Mouse (Mus musculus): ENCODE data around the gene Cmpk2. TPM values are rescaled to one million over a fixed set of nuclear protein-coding genes. Genes with fewer than 3 reads are reported as not detected.
A peak's percentile ranks its signal among the peaks of the same experiment; 100 is the strongest.

The Cmpk2 gene
- polyA plus RNA-seq, 2 experiments, result 4.5 to 10.2 TPM

- H3K27me3 ChIP-seq (ENCODE audit: control insufficient read depth, insufficient read depth, low read length), result no peaks in the 10 kb centered on the region
- no peak overlapping the region for H3K4me2 ChIP-seq (ENCODE audit: low read depth)
- H3K9me3 ChIP-seq (ENCODE audit: control insufficient read depth, low read length), result no peaks in the 10 kb centered on the region
- no peak overlapping the region for H3K4me3 ChIP-seq (ENCODE audit: insufficient read depth in 1 of 2, low read depth in 2 of 2, low read length in 2 of 2)
- no peak for TF ChIP-seq CTCF (IDR thresholded peaks at IDR 0.05; ENCODE audit: low read depth)
- TF ChIP-seq EP300 (IDR thresholded peaks at IDR 0.05; ENCODE audit: low read depth), result no peak
- no peak overlapping the region for H3K27ac ChIP-seq
- no peak overlapping the region for H3K9ac ChIP-seq (replicated peaks)
- no peak for ATAC-seq (ENCODE audit: insufficient read depth)
- DNase-seq (ENCODE audit: low read depth in 3 of 3, low spot score in 3 of 3), result peak in 1 of 3 experiments; percentile 47
- H3K4me1 ChIP-seq (replicated peaks; ENCODE audit: control insufficient read depth in 2 of 2, insufficient read depth in 2 of 2, low read length in 1 of 2), result peaks cover 4 to 8% of the 10 kb centered on the region in 2 experiments; a peak in 3 of 4 replicates
- WGBS (ENCODE audit: insufficient replicate concordance), result 4% methylated on average over 1 of the region's 1 CpGs
- no peaks in the 10 kb centered on the region for H3K36me3 ChIP-seq (replicated peaks; ENCODE audit: control insufficient read depth, insufficient read depth, low read depth)
These were observed 17.9 kb upstream of the Cmpk2 start for GRCm38 (mm10) chr12:26451150-26451549.

- Histone ChIP-seq H3K27me3 (ENCODE audit: control insufficient read depth, insufficient read depth, low read length) (no peaks in the 10 kb centered on the region), H3K9ac (replicated peaks) (no peak overlapping the region), H3K27ac (no peak overlapping the region), H3K9me3 (ENCODE audit: control insufficient read depth, low read length) (no peaks in the 10 kb centered on the region), H3K4me3 (ENCODE audit: insufficient read depth in 1 of 2, low read depth in 2 of 2, low read length in 2 of 2) (no peak overlapping the region), H3K4me1 (replicated peaks; ENCODE audit: control insufficient read depth in 2 of 2, insufficient read depth in 2 of 2, low read length in 1 of 2) (peaks cover 4 to 8% of the 10 kb centered on the region in 2 experiments; a peak in 3 of 4 replicates), H3K36me3 (replicated peaks; ENCODE audit: control insufficient read depth, insufficient read depth, low read depth) (no peaks in the 10 kb centered on the region), H3K4me2 (ENCODE audit: low read depth) (no peak overlapping the region)
- ATAC-seq (ENCODE audit: insufficient read depth) (no peak), DNase-seq (ENCODE audit: low read depth in 3 of 3, low spot score in 3 of 3) (no peak)
- no peak for TF ChIP-seq EP300 (IDR thresholded peaks at IDR 0.05; ENCODE audit: low read depth)
- TF ChIP-seq CTCF (IDR thresholded peaks at IDR 0.05; ENCODE audit: low read depth), result no peak
- WGBS (ENCODE audit: insufficient replicate concordance), result 12% methylated on average over 4 of the region's 4 CpGs
These were observed 16.1 kb upstream of the Cmpk2 start for GRCm38 (mm10) chr12:26452951-26453350.

GRCm38 (mm10) chr12:26454682-26455081, 14.3 kb upstream of the Cmpk2 start:
- Histone ChIP-seq H3K4me2 (ENCODE audit: low read depth) (no peak overlapping the region), H3K9me3 (ENCODE audit: control insufficient read depth, low read length) (no peaks in the 10 kb centered on the region), H3K27me3 (ENCODE audit: control insufficient read depth, insufficient read depth, low read length) (no peaks in the 10 kb centered on the region), H3K36me3 (replicated peaks; ENCODE audit: control insufficient read depth, insufficient read depth, low read depth) (no peaks in the 10 kb centered on the region), H3K4me1 (replicated peaks; ENCODE audit: control insufficient read depth in 2 of 2, insufficient read depth in 2 of 2, low read length in 1 of 2) (peaks cover 4 to 8% of the 10 kb centered on the region in 2 experiments; a peak in 3 of 4 replicates), H3K27ac (no peak overlapping the region), H3K9ac (replicated peaks) (no peak overlapping the region), H3K4me3 (ENCODE audit: insufficient read depth in 1 of 2, low read depth in 2 of 2, low read length in 2 of 2) (no peak overlapping the region)
- ATAC-seq (ENCODE audit: insufficient read depth) (no peak), DNase-seq (ENCODE audit: low read depth in 3 of 3, low spot score in 3 of 3) (no peak)
- no peak for TF ChIP-seq EP300 (IDR thresholded peaks at IDR 0.05; ENCODE audit: low read depth)
- WGBS (ENCODE audit: insufficient replicate concordance), result 27% methylated on average over 5 of the region's 5 CpGs

- H3K36me3 ChIP-seq (replicated peaks; ENCODE audit: control insufficient read depth, insufficient read depth, low read depth), result no peaks in the 10 kb centered on the region
- H3K9me3 ChIP-seq (ENCODE audit: control insufficient read depth, low read length), result no peaks in the 10 kb centered on the region
- peak within 1 kb of the TSS; percentile 34 for H3K4me2 ChIP-seq (ENCODE audit: low read depth)
- H3K4me1 ChIP-seq (replicated peaks; ENCODE audit: control insufficient read depth in 2 of 2, insufficient read depth in 2 of 2, low read length in 1 of 2), result peaks cover 2 to 8% of the 10 kb centered on the region in 2 experiments; a peak in 3 of 4 replicates
- ATAC-seq (ENCODE audit: insufficient read depth) (peak; percentile 78), DNase-seq (ENCODE audit: low read depth in 3 of 3, low spot score in 3 of 3) (peak; percentile 28 to 56 (median 47))
- H3K27me3 ChIP-seq (ENCODE audit: control insufficient read depth, insufficient read depth, low read length), result no peaks in the 10 kb centered on the region
- H3K27ac ChIP-seq, result no peak within 1 kb of the TSS
- no peak for TF ChIP-seq EP300 (IDR thresholded peaks at IDR 0.05; ENCODE audit: low read depth)
- H3K4me3 ChIP-seq (ENCODE audit: insufficient read depth in 1 of 2, low read depth in 2 of 2, low read length in 2 of 2), result no peak within 1 kb of the TSS
- 49% methylated on average over 13 of the region's 13 CpGs for WGBS (ENCODE audit: insufficient replicate concordance)
- no peak within 1 kb of the TSS for H3K9ac ChIP-seq (replicated peaks)
These were observed 12.8 kb upstream of the Cmpk2 start, which contains the start of gene Rsad2 for GRCm38 (mm10) chr12:26456028-26456698. Gene Rsad2 (minus strand): TSS chr12:26456452.

- Histone ChIP-seq H3K4me2 (ENCODE audit: low read depth) (no peak overlapping the region), H3K9ac (replicated peaks) (no peak overlapping the region), H3K36me3 (replicated peaks; ENCODE audit: control insufficient read depth, insufficient read depth, low read depth) (no peaks in the 10 kb centered on the region), H3K4me3 (ENCODE audit: insufficient read depth in 1 of 2, low read depth in 2 of 2, low read length in 2 of 2) (no peak overlapping the region), H3K27me3 (ENCODE audit: control insufficient read depth, insufficient read depth, low read length) (no peaks in the 10 kb centered on the region), H3K4me1 (replicated peaks; ENCODE audit: control insufficient read depth in 2 of 2, insufficient read depth in 2 of 2, low read length in 1 of 2) (no peaks in the 10 kb centered on the region), H3K9me3 (ENCODE audit: control insufficient read depth, low read length) (no peaks in the 10 kb centered on the region), H3K27ac (no peak overlapping the region)
- ATAC-seq (ENCODE audit: insufficient read depth) (no peak), DNase-seq (ENCODE audit: low read depth in 3 of 3, low spot score in 3 of 3) (no peak)
- no peak for TF ChIP-seq CTCF (IDR thresholded peaks at IDR 0.05; ENCODE audit: low read depth)
- no peak for TF ChIP-seq EP300 (IDR thresholded peaks at IDR 0.05; ENCODE audit: low read depth)
- 12% methylated on average over 2 of the region's 2 CpGs for WGBS (ENCODE audit: insufficient replicate concordance)
These were observed 8.9 kb upstream of the Cmpk2 start for GRCm38 (mm10) chr12:26460091-26460490.

All from liver, embryonic 14.5 days (tissue).